Mouse (Mus musculus) layer of hippocampus, adult 9-10 months (tissue): ENCODE results near the gene Wipf2.
"Not testable (repeated sequence)": the region's sequence is repeated elsewhere in the genome, so short reads cannot be mapped to it uniquely, and the experiment has no call there.

Source experiments
- DNase-seq: peaks from one replicate; pipeline ENCODE4 v3.0.0; 2022; ENCODE audit warnings: low spot score

Gene Wipf2

DNA sequence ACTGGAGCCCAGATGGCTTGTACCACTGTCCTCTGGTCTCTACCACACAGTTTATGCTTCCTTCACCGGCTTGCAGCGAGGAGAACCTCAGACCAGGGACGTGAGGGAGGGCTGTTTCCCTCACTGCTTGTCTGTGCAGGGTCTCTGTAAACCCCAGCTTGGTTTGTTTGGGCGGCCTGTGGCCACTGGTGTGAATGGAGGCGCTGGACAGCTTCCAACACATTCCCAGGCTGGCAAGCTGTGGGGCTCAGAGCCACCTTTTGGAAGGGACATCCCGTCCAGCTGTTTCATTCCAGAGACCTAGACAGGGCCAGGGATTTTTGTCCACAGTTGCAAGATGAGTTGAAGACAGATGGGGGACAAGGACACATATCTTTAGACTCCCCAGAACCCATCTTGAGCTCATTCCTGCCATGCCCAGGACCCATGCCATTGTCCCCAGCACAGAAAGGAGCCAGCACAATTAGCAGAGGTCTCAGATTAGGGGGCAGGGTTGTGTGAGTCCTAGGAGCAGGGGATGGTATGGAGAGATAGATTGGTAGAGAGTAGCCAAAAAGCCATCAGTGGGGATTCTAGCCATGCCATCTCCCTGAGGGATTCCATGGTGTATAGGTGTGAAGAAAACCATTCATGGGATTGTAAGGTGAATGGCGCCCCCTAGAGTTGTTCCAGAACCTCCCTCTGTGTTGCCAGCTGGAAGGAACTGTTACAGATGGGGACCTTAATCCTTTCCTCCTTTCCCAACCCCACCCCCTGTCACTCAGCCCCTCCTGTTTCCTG, 68.3 kb downstream of the Wipf2 start:
- DNase-seq: no peak

DNA sequence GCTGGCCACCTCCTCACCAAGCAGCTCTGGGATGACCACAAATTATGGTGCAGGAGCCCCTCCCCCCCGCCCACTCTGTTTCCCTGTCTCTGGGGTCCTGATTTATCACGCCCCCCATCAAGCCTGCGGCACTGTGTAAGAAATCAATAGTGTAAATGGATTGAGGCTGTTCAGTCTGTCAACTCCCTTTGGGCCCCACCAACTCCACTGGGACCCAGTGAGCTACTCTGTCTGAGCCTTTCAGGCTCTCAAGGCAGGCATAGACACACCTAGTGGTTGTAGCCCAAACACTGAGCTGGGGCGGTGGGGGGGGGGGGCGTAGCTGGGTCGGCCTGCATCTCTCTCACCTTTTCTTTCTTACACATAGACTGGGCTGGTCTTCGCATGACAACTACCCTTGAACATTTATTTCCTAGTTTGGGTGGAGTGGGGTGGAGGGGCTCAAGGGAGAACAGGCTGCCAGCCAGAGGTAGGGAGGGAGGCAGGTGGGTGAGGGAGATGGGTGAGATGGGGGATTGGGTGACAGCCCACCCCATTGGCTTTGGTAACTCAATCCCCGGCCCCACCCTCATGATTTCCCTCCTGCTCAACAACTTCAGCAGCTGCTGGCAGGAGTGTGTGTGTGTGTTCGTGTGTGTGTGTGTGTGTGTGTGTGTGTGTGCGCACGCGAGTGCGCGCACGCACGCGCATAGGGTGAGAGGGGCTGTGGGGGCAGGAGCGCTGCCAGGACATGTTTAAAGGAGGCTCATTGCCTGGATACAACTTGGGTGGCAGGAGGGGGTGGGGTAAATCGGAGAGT, 69.1 kb downstream of the Wipf2 start:
- DNase-seq: no peak

DNA sequence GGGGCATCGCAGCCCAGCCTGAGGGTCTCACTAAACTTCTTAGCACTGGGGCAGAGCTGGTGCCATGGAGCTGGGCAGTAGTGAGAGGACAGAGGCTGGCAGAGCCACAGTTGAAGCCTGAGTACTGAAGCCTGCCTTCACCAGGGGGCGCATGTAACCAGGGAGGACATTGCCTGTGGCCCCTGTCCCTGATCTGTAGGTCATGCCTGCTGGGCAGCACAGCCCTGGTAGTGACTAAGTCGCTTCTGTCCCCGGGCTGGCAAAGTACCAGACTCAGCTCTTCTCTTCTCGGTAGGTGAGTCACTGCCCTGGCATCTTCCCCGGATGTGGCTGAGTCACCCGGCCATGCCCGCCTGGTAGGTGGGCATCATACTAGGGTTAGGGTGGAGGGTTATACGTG, 69.7 kb downstream of the Wipf2 start:
- no peak for DNase-seq

DNA sequence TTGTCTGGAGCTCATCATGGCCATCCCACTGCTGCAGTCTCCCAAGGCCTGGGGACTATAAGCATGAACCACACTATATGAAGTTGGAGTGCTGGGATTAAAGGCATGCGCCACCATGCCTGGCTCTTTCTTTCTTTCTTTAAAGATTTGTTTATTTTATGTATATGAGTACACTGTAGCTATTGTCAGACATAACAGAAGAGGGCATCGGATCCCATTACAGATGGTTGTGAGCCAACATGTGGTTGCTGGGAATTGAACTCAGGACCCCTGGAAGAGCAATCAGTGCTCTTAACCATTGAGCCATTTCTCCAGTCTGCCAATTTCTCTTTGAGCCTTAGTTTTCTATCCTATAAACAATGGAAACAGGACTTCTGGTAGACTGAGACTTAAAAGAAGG, 70.4 kb downstream of the Wipf2 start:
- not testable (repeated sequence) for DNase-seq

DNA sequence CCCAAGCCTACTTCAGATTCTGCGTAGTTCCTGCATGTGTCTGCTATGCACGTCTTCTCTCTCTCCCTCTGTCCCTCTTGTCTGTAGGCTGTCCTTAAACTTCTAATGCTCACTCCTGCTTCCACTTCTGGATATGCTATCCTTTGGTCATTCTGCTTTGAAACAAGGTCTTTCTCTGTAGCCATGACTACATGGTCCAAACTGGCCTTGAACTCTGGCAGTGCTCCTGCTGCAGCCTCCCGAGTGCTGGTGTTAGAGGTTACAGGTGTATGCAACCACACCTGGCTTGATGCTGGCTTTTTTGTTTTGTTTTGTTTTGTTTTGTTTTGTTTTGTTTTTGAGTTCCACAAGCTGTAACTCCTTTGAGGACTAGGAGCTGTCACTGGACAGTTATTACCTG, 70.9 kb downstream of the Wipf2 start:
- no peak for DNase-seq

DNA sequence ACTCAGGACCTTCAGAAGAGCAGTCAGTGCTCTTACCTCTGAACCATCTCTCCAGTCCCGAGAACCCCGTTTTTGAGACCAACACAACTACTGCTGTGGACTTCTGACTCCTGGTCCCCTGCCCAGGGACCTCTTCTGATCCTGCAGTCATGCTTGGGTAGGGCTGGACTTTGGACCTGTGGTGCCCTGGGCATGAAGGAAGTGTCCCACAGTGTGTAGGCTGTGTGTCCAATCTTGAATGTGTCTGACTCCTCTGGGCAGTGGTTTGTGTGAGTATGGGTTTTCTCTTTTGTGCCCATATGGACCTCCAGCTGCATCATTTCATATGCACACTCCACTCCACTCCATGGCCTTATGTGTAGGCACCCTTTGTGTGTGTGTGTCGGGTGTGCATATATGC, 71.7 kb downstream of the Wipf2 start:
- DNase-seq: no peak

DNA sequence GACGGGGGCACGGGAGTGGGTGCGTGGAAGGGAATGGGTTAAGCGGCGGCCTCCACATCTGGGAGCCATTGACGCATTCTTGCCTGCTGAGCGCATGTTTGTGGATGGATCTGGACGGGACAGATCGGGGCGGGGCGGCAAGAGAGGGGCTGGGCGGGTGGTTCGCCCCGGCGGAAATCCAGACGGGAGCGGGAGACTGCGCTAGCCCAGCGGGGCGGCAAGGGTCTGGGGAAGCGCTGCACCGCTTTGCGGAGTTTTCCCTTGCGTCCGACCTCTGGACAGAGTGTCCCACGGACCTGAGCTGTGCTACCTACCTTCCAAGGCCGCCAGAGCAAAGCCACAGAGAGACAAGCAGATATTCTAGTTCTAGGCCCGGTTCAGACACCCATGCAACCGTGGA, 72.7 kb downstream of the Wipf2 start:
- no peak for DNase-seq

DNA sequence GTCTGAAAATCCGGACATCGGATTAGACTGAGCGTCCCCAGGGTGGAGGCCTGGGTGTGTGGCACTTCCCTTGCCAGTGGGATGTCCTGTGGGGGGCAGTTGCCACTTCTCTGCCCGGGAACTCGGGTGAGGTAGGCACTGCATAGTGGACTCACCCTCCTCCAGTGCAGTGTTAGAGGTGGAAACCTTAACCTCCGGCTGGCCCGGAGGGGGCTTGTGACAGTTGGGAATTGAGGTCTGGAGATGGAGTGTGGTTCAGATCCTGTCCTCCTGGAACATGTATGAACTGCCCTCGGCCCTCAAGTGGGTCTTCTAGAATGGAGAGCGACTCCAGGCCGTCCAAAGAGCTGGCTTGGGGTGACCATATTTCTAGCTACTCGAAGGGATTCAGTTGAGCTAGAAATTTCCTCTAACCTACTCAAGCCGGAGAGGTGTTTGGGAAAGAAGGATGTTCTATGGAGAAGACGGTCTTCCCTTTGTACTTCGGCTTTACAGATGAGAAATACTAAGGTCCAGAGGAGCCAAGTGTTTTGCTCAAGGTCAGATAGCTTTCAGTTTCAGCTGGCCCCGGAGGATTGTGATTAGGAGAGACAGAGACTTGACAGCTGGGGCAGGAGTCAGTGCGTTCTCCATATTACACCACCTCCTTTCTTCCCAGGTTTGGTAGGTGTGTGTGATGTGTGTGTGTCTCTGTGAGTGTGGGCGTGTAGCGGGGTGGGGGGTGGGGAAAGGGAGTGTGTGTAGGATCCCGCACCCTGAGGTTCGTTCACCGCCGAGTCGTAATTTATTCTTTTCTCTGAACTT, 73.4 kb downstream of the Wipf2 start:
- no peak for DNase-seq

DNA sequence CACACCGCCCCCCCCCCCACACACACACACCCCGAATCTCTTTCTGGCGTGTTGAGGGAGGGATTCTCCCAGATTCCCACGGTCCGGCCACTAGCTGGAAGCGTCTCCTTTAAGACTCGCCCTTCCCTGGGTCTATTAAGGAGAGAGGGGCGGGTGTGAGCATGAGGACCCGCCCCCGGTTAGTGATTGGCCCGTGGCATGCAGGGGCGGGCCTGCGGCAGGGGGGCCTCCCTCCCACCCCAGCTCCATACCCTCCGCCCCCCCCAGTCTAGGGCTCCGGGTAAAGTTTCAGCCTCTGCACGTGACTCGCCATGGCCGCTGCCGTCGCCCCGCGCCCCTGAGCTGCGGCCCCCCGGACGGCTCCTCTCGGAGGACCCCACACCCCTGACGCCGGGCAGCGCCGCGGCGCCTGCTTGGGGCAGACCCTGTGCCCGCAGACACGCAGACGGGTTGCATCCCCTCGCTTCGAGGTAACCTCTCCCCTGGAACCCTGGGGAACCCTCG, 74.0 kb downstream of the Wipf2 start:
- no peak for DNase-seq

DNA sequence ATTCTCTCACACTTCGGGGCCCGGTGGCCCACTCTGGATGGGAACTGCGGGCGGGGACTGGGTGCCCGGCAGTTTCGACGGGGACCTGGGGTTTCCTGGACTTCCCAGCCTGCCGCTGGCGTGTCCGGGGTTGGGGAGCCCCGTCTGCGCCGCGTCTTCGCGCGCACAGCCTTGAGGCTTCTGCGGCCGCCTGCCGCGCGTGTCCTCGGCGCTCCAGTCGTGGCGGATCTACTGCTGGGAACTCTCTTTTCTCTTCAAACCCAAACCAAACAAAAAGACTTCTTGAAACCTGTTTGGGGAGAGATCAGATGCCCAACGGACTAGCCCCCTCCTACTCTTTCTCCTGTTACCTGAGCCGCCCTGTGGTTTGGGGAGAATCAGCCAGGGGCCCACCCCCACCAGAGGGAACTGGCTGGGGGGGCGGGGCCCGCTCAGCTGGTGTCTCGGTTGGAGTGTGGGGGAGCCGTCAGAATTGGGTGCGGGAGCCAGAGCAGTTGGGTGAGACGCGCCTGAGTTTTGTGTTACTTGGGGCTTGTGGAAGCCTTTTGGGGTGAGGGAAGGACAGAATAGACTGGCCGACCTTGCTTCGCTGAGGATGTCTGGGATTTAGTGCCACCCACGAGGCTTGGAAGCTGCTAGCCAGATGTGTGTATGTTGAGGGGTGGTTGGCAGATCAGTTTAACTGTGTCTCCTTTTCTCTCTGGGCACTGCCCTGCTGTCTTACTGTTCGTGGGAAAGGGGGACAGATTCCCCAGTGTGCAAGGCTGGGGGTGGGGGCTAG, 74.7 kb downstream of the Wipf2 start:
- no peak for DNase-seq

DNA sequence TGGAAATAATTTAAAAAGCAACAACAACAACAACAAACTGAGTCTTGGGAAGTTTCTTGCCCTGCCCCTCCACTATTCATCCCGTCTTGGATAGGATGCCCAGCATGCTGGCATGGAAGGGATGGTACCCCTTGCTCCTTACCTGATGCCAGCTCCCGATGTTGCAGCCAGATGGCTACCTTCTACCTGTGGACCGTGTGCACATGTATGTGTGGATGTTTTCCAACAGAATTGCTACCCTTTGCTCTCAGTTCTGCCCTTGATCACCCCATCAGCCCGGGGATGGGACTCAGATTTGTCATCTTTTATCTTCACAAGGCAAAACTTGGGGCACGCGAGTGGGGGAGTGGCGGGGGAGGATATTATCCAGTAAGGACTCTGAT, 75.3 kb downstream of the Wipf2 start:
- DNase-seq: no peak

DNA sequence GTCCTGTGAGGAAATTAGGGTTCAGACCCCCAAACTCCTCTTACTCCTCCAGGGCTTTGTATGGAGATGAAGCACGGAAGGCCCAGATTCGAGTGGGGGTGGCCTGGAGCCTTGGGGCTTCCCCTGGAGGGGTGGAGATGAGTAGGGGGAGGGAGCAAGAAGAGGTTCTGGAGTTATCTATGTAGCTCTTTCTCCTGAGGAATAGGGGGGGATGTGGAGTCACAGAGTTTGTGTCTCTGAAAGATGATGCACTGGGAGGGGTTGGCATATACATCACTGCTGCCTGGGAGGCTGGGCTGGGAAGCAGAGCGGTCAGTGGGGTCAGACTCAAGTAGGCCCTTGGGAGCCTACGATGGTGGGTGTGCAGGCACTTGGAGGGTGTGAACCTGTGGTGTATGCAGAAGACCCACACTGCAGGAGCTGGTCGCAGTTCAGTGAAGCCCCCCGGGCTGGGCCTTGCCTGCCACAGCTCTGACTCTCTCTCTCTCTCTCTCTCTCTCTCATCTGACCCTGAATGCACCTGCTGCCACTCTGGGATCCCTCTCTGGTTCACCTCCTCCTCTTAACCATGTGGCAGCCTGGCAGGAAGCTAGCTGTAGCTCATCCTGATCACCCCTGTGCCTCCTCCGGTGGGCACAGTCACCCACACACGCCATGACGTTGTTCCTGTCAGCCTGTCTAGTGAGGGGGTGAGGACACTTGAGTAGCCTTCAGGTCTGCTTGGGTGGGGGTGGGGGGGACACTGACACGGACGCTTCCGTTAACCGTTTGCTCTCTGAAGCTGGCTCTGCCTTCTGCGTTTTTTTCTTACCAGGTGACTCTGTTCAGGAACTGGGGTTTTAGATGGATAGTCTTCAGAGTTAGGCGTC, 75.9 kb downstream of the Wipf2 start:
- DNase-seq: no peak

DNA sequence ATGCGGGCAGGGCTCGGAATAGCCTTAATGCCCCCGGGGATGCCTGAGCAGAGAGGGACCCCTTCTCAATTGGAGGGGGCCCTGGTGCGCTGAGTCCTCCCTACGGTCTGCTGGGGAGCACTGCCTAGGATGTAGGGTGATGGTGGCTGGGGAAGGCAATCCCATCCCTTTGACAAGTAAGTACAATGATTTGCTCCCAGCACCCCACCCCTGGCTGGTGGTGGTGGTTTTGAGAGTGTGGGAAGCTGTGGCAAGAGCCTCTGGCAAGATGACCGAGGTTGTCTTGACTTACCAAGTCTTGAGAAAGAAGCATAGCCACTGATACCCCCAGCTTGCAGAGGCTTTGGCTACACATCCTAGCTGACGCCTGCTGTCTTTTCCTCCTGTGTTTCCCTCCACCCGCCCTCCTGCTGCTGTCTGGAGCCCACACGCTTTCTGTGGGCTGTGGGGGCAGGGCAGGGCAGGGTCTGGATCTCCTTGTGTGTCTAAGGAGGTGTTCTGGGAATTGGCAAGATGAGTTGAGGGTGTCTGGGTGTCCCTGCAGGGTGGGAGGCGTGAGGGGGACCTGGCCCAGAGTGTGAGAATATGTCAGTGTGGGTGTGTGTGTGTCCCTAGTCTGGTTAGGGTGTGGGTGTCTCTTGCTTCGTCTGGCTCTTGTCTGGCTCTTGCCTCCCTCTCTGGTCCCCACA, 76.7 kb downstream of the Wipf2 start:
- DNase-seq: no peak

DNA sequence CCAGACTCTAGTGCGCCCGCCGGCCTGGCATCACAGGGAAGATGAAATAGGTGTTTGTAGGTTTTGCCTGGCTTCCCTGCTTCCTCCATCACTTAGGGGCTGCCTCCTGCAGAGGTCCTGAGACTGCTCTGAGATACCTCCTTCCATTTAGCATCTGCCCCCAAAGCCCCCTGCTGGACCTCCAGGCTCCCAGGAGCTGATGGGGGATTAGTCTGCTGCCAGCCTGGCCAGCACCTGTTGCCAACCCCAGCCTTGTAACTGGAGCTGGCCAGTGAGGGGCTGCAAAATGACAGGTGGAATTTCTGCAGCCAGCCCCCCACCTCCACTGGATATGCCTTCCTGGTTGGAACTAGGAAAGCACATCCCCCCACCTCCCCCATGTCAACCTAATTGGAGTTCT, 77.3 kb downstream of the Wipf2 start:
- no peak for DNase-seq

DNA sequence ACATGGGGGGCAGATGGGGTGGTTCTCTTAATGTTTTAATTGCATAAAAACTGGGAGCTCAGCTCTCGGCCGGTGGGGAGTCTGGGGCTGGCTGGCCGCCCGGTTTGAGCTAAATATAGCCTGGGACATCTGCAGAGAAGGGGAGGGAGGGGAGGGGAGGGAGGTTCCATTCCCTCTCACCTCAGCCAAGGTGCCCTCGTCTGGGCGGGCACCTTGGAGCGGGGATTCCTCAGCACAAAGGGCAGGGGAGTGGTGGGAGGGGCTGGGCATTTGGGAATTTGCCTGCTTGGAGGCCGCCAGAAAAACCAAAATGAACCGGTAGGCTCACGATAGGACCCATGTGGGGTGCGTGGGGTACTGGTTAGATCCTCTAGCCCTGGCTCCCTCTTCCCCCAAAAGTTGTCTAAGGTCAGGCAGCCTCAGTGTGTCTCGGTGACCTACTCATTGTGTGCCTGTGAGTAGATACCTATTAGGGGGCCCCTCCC, 77.9 kb downstream of the Wipf2 start:
- no peak for DNase-seq

DNA sequence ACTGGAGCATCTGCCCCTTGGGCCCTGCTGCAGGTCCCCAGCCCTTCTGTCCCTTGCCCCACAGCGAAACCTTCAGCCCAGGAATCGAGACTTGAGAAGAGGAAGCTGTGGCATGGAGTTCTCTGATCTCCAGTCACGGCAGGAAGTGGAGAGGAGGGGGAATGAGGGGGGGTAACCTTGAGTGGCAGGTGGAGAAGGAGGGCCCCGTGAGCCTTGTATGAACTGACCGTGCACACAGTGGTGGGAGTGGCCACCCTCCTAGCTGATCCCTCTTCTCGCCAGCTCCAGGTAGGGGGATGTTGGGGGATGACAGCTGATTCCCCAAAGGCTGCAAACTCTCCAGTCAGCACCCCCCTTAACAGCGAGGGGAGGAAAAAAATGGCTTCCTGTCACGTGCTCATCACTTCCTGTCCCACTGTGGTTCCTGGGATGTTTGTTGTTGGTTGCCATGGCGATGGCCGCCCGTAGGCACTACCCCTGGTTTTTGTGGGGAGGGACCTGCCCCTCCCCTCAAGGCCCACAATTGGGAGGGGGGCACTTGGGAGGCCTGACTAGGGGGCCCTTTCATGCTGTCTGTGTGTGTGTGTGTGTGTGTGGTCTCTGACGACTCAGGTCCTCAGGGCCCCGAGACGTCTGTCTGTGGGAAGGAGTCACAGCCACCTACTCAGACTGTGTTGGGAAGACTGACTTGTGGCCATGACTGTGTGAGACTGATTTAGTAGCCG, 78.5 kb downstream of the Wipf2 start:
- no peak for DNase-seq

DNA sequence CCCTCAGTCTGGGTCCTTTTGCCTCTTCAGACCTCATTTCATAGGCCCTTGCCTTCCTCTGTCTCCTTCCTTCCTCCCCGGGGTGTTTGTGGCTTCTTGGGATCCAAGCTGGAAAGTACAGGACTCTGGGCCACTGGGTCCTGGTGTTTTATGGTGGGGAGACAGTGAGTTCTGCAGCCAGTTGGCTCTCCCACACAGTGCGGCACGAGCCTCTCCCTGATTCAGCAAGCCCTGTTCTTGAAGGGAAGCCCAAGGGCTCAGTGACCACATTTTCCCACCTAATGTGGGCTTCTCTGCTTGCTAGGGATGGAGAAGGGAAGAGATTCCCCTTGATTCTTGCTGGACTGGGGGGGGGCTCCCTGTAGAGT, 79.1 kb downstream of the Wipf2 start:
- no peak for DNase-seq

DNA sequence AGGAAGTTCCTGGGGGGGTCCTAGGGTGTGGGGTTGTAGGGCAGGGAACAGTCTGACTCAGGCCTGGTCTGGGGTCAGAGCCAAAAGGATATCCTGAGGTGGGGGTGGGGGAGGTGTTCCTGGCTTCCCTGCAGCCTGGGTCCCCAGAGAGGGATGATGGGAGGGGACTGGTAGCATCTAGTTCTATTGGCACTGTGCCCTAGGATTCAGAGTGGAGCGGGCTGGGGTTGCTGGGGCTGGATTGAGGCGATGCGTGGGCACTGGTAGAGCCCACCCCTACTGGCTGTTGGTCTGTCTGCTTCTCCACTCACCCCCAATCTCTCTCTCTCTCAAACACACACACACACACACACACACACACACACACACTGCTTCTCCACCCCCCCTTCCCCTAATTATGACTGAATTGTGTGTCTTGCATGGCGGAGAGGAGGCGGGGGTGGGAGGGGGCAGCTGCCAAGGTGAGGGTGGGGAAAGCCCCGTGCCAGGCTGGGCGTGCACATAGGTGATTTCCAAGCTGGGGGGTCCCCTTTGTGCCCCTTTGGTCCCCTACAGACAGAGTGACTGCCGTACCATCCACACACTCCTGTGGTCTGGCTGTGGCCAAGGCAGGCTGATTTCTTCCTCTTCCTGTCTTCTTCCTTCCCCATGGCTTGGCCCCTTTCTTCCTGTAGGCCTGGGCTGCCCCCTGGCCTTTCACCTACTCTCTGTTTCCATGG, 79.6 kb downstream of the Wipf2 start:
- no peak for DNase-seq
